Mouse (Mus musculus) G1E (cell line): ENCODE measurements around the gene Cacna2d2.
"Not testable (repeated sequence)": the region's sequence is repeated elsewhere in the genome, so short reads cannot be mapped to it uniquely, and the experiment has no call there.

Experiments
- CTCF ChIP-seq: IDR thresholded peaks from 2 replicates; pipeline ENCODE4 v1.5.1; 2012; ENCODE audit warnings: low read depth, low read length, inconsistent platforms, mixed read lengths
- GATA1 ChIP-seq: IDR thresholded peaks from 2 replicates; pipeline ENCODE4 v1.6.1; 2012; ENCODE audit warnings: borderline replicate concordance, low read length, inconsistent platforms, mixed read lengths
- GATA2 ChIP-seq: IDR thresholded peaks from 2 replicates; pipeline ENCODE4 v1.6.1; 2012; ENCODE audit warnings: low read depth, low read length, inconsistent platforms, borderline replicate concordance
- POLR2AphosphoS5 ChIP-seq: IDR thresholded peaks from 2 replicates; pipeline ENCODE4 v1.6.1; 2012; ENCODE audit warnings: low read depth, low read length, inconsistent platforms; ENCODE audit not compliant: insufficient replicate concordance
- TAL1 ChIP-seq: conservative IDR thresholded peaks from 2 replicates; pipeline ENCODE4 v1.6.1; 2012; ENCODE audit warnings: low read depth, low read length, inconsistent platforms, mixed read lengths

GRCm38 (mm10) chr9:107573774-107574173 lies 174.4 kb downstream of the Cacna2d2 start:
- TF ChIP-seq CTCF, GATA1, POLR2AphosphoS5, TAL1, GATA2: not testable (repeated sequence)
